Mouse (Mus musculus) embryo, embryonic 9.5 days (tissue): ENCODE measurements around the gene Pdf.
"Not testable (repeated sequence)": the region's sequence is repeated elsewhere in the genome, so short reads cannot be mapped to it uniquely, and the experiment has no call there.

Experiments used
- DNase-seq: peaks from one replicate; pipeline ENCODE4 v3.0.0-alpha.2; 2017; ENCODE audit errors: extremely low spot score

The Pdf gene

DNA sequence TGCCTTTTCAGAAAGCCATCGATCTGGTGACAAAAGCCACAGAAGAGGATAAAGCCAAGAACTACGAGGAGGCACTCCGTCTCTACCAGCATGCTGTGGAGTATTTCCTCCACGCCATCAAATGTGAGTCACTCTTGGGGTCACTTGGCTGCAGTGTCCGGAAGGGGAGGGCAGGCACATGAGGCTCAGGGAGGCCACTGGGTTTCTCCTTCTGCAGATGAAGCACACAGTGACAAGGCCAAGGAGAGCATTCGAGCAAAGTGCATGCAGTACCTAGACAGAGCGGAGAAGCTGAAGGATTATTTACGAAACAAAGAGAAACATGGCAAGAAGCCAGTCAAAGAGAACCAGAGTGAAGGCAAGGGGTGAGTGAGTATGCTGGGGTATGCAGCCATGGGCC is 11.8 kb downstream of the Pdf start:
- no peak for DNase-seq

DNA sequence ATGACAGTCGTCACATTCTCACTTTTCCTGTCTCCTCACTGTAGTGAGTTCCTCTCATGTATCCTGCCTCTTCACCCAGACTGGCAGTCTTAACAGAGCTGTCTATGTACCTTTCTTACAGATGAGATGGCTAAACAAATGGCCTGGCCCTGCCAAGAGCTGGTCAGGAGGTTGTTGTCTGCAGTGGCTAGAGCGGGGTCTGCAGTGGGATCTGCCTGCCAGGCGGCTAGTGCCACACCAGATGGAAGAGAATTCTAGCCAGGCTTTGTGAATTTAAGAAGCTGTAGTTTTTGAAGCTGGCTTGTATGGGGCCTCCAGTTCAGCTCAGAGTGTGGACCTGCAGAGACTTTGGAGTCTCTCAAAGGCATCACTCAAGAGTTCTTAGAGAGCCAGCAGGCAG is 12.8 kb downstream of the Pdf start:
- DNase-seq, result no peak

DNA sequence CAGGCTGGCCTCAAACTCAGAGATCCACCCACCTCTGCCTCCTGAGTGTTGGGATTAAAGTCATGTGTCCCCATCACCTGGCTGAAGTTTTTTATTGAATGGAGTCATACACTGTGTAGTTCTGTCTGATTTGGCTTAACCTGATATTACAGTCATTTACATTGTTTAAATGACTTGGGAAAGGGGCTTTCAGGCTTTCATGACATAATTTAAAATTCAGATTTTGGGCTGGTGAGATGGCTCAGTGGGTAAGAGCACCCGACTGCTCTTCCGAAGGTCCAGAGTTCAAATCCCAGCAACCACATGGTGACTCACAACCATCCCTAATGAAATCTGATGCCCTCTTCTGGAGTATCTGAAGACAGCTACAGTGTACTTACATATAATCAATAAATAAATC is 14.8 kb downstream of the Pdf start:
- DNase-seq, result not testable (repeated sequence)

DNA sequence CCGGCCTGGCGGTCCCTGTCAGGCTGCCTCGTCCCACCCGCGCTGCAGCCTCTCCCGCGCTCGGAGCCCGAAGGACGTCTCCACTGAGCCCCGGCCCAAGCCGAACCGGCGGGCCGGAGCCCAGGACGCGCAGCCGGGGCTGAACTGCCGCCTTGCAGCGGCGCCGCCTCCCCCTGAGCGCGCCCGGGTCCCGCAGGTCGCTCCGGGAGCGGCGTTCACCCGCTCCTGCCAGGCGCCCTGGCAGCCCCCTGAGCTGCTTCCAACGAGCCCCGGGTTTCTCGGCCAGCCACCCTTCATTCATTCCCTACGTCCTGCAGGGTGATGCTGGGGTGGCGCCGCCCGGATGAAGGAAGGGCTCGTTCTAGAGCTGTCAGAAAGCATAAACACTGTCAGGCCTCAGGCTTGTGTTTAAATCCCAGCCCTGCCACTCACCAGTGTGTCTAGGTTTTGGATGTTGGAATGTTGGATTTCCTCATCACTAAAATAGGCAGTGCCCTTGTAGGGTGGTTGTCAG is 16.8 kb downstream of the Pdf start:
- DNase-seq, result no peak

DNA sequence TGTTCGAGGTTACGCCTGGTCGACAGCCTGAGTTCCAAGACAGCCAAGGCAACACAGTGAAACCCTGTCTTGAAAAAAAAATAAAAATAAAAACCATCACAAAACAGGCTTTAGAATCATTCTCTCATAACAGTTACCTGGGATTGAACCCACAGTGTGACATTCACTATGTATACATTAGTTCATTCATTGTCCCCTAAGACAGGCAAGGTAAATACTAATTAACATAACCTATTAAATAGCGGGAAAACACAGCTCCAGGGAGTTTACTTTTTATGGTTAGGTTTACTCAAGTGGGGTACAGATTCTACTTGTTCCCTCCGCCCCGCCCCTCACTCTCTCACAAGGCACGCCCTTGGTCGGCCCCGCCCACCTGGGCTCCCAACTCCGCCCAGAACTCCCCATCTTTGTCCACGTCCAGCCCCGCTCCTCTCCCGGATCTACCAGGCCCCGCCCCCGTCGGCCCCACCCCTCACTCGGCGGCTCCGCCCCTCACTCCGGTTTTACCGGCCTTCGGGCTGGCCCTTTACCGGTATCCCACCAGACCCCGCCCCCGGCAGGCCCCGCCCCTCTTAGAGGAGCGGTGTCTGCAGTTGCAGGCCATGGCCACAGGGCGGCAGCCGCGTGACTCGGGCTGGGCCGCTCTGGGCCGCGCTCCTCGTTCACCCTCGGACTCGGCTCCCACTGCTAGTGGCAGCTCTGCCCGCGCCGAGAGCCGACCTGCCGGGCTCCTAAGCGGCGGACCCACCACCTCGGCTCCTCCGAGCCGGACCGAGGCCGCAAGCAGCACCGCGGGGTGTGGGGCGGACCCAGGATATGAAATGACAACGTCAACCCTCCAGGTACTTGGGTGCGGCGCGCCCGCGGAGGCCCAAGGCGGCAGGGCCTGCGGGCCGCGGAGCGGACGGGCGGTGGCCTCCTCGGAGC is 17.5 kb downstream of the Pdf start, which contains the start of gene Vps4a:
Gene Vps4a (plus strand): TSS at position 573 of the 927 bp plus-strand sequence.
- peak; percentile 99 for DNase-seq

DNA sequence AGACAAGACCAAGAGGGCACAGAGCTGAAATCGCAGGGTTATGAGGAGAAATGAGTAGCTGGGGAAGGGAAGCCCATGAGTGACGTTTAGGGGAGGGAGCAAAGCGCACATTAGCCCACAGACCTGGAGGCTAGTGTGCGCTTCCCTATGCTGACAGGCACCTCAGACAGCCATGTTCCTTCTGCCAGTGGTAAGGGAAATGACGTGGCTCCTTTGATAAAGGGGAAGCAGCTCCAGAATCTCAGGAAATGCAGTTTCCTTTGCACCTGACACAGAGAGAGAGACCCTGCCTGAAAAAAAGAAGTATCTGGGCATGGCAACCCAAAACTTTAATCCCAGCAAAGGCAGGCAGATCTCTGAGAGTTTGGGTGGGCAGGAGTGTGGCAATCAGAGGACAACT is 18.4 kb downstream of the Pdf start:
- no peak for DNase-seq

DNA sequence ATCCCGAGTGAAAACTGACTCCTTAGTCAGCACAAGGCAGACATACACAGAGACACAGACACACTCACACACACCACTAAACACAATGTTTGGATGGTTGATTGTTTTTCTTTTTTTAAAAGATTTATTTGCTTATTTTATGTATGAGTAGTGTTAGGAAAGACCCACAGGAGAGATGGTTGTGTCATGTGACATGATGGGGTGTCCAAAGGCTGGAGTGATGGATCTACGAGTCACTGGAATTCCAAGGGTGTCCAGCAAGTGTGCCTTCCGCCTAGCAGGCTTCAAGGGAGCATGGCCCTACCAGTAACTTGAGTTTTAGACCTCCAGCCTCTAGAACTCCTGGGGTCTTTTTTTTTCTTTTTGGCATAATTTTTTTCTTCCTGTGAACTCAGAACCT is 19.1 kb downstream of the Pdf start:
- DNase-seq, result no peak

DNA sequence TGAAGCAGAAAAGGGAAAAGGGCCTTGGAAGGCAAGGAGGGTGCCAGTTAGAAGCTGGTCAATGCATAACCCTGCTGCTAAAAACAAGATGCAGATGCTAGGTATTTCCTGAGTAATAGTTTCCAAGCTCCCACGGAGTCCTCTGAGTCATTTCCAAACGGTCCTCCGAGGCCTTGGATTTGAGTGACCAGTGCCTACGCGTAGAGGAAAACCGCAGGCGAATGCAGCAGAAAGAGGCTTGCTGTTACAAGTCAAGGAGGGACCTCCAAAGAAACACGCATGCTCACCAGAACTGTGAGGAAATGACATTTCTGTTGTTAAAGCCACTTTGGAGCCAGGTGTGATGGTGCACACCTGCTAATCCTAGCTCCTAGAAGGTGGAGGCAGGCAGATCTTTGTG is 24.9 kb downstream of the Pdf start:
- DNase-seq, result no peak

DNA sequence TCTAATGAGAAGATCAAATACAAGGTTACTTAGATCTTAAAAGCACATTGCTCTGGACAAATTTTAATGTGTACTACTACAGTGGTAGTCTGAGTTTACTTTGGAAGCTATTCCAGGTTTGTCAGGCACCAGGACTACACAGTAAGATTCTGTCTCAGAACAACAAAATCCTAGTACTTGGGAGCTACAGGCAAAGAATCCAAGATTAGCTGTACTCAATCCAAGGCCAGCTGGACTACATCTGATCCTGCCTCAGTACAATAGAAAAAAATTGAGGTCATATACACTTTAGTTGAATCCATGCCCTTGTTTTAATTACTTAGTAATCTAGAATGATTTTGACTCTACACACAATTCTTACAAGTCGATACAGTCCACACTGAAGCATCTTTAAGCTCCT is 33.5 kb downstream of the Pdf start:
- DNase-seq, result no peak

DNA sequence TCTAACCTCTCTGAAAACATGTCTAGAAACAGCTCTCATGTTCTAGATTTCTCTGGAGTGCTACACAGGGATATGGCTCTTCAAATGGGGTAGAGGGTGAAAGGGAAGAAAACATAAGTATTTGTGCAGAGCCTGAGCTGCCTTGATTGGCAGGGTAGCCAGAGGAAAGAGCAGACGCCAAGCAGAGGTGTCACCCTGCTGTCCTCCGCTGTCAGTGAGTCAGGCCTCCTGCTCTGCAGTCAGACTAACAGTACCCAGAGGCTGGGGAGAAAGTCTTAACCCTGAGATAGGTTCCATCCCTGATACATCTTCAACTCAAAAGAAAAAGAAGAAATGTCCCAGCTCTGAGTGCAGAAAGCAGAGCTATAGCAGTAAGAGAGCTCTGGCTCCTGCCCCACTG is 35.7 kb downstream of the Pdf start:
- no peak for DNase-seq

DNA sequence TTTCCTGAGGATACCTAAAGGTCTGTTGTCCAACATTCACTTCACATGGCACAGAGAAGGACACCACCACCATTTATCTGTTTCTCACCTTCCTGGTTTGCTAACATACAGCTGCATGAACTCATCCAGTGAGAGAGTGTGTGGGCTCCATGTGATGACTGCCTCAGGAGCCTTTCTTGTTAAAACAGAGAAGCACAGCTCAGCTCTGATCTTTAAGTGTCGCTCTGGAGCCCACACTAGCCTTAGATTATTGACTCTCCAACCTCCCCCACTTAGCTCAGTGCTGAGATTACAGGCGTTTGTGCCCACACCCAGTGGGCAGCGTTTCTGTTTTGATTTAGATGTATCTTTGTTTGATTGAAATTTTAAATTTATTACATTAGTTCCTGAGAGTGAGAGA is 40.6 kb downstream of the Pdf start:
- DNase-seq, result no peak

DNA sequence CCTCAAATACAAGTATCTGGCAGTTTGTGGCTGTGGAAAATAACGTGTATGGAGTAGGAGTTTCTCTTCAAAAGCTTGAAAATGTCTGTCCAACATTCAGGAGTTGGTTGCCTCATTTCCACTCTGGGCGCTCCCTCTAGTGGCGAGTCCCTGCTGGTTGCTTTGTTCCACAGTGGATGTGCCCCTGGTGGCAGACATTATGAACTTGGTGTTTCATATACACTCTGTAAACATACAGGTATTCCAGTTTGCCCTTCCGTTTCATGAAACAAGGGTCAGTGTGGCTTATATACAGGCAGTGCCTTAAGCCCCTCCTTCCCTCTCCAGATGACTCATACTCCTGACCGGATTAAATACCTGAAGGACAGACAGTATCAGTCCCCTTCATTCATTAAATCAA is 45.9 kb downstream of the Pdf start:
- DNase-seq, result peak; percentile 76

DNA sequence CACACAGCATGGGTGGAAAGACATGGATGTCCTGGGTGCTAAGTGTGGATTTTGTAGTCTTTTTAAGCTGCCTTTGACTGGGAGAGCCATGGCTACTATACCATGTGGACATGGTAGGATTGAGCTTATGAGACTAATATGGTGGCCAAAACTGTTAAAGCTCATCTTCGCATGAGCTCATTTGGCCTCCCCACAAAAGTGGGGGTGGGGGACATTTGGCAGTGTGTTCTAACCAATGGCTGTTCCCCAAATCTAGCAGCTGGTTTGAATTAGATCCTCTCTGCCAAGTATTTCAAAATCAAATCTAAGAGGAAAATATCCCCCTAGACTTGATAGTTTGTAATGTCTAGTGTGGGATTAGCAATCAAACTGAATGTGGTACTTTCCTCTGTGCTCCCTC is 49.3 kb downstream of the Pdf start:
- no peak for DNase-seq

DNA sequence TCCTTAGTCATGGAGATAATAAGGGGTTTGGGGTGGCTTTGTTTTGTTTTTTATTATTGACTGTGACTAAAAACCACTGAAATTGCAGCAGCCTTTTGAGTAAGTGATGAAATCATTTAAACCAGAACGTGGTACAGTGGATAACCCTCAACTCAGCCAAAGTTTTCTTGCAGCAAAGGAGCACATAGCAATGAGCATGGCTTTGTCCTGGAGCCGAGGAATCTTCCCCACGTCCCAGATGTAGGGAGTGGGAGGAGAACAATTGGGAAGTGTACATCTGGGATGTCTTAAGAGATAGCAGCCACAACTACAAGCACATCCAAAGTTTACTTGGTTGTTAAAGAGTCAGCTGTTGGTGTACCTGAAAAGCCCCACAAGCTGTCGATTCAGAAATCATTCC is 51.0 kb downstream of the Pdf start:
- DNase-seq, result no peak

DNA sequence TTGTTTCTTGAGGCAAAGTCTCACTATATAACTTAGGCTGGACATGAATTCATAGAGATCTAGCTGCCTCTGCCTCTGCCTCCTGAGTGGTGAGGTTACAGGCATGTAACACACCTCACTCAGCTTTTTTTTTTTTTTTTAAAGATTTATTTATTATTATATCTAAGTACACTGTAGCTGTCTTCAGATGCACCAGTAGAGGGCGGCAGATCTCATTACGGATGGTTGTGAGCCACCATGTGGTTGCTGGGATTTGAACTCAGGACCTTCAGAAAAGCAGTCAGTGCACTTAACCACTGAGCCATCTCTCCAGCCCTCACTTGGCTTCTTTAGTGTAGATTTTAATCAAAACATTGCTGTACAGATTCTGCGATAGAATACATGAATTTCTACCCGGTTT is 52.1 kb downstream of the Pdf start:
- DNase-seq, result not testable (repeated sequence)
